In the genomic region with DNA sequence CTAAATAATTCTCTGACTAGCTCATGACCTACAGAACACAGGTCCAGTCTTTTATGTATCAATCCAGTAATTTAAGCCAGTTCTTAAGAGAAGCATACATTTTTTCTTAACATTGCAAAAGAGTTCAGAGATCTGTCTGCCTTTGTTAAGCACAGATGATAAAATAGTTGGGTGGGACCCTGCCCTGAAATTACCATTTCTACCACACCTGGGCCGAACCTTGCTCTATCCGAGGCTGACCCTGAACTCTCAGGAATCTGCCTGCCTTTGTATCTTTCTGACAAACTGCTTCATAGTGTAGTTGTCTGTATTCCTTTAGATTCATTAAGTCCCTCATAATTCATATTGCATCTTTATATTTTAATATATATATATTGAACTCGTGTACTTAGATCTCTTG, we compare ENCODE assay signal across 25 mouse cellular contexts.
"Had no signal": no experiment of that assay in that cellular context is flagged by ENCODE, and none has a peak within 500 bp of the region (broad histone marks: within the 10 kb centered on the region; RNA-seq: fewer than 3 reads in every experiment).

No protein-coding gene starts in this region.

- H3K9ac ChIP-seq: heart, embryonic 13.5 days; heart, embryonic 15.5 days; hindbrain, embryonic 13.5 days; hindbrain, embryonic 15.5 days; limb, embryonic 12.5 days; liver, embryonic 13.5 days; liver, embryonic 15.5 days; liver, postnatal 0 days had no signal

- H3K4me3 ChIP-seq: heart, embryonic 13.5 days; heart, embryonic 15.5 days; hindbrain, embryonic 13.5 days; hindbrain, embryonic 15.5 days; layer of hippocampus, adult 2 months; limb, embryonic 12.5 days; liver, embryonic 13.5 days; liver, embryonic 15.5 days had no signal

- H3K4me2 ChIP-seq: heart, embryonic 11.5 days; heart, embryonic 13.5 days; heart, embryonic 15.5 days; hindbrain, embryonic 13.5 days; hindbrain, embryonic 15.5 days; limb, embryonic 12.5 days; liver, embryonic 11.5 days; liver, embryonic 13.5 days; liver, embryonic 15.5 days had no signal

- H3K27me3 ChIP-seq: heart, embryonic 13.5 days; heart, embryonic 15.5 days; hindbrain, embryonic 13.5 days; hindbrain, embryonic 15.5 days; limb, embryonic 12.5 days; liver, embryonic 13.5 days; liver, embryonic 15.5 days had no signal

- ATAC-seq: hindbrain, postnatal 0 days; liver, postnatal 0 days had no signal

- DNase-seq: gastrocnemius, postnatal 25 days; heart, adult 18-20 months; heart, postnatal 14 days; heart, postnatal 36 days; kidney, adult 2 months; kidney, adult 9 months; kidney, postnatal 10 days; kidney, postnatal 25 days; kidney, postnatal 4 days; layer of hippocampus, adult 9-11 months; layer of hippocampus, postnatal 36 days; liver; liver, embryonic 13.5 days; liver, postnatal 0 days; lung, adult 2 months had no signal

- H3K27ac ChIP-seq: heart, embryonic 13.5 days; heart, embryonic 15.5 days; hindbrain, embryonic 13.5 days; hindbrain, embryonic 15.5 days; hindbrain, postnatal 0 days; layer of hippocampus, adult 2 months; limb, embryonic 12.5 days; liver, embryonic 13.5 days; liver, embryonic 15.5 days had no signal

- H3K4me1 ChIP-seq: hindbrain, embryonic 13.5 days; hindbrain, embryonic 15.5 days; limb, embryonic 12.5 days; liver, embryonic 13.5 days; liver, embryonic 15.5 days had no signal

- H3K9me3 ChIP-seq: heart, embryonic 15.5 days; hindbrain, embryonic 15.5 days; liver, embryonic 13.5 days; liver, embryonic 15.5 days had no signal
